Mouse (Mus musculus) B cell, adult 2 months (primary cell): ENCODE data around the gene Ptk6.
A peak's percentile ranks its signal among the peaks of the same experiment; 100 is the strongest.

ENCODE experiments used
- DNase-seq, 2 experiments: peaks; one replicate each; pipeline ENCODE4 v3.0.0; 2022

The Ptk6 gene

DNA sequence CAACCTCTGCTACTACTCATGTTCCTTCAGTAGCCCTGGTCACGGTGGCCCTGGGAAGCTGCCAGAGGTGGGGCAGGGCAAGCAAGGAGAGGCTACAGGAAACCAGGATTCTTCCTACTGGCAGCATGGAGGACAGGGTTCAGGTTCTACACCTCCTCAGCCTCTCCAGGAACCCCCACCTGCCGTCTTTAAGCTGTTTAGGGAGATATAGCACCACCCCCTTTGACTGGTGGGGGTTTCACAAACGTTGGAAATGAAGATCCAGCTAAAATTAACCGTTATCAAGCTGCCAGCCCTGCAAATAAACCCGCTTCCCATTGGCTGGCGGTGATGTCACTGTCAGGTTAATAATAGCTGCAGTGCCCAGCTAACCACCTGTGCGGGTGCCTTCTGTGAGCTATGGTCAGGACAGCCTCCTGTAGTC is 43.5 kb downstream of the Ptk6 start:
- no peak for DNase-seq

DNA sequence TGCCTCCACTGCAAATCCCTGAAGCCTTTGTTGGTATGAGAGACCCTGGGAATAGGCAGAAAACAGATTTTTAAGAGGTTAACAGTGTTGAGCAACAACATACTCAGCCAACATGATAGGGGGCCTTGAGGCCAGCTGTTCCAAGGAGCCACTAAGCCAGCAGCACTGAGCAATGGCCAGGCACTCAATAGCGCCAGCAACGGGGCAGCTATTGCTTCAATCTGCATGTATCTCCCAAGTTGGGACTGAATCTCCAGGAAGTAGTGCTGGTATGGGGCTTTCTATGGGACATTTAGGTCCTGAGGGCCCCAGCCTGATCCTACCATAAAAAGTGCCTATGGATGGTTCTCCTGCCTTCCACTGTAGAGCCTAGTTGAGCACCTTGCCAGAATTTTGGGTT is 44.1 kb downstream of the Ptk6 start:
- DNase-seq: no peak

DNA sequence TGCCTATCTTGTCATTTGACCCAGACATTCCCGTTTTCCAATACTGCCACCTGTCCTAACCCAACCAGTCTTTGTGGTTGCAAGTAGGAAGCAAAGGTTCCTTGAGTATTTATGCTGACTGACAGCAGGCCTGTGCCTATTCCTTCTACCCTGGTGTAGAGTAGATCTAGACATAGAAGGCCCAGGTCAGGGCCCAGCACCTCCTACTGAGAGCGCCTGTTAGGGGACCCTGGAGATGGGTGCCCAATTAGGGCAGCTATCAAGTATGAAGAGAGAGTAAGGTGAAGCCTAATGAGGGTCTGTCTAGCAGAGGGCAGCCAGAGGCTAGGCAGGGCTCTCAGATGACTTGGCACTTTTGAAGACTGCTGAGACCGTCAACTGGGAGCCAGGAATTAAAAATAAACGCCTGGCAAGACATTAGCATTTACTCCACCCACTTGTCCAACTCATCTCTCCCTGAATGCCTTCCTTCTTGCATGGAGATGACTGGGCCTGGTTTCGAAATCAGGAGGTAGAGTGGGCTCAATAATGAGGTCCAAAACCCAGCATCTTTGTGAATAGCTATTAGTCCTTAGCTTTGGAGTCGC is 44.8 kb downstream of the Ptk6 start:
- no peak for DNase-seq

DNA sequence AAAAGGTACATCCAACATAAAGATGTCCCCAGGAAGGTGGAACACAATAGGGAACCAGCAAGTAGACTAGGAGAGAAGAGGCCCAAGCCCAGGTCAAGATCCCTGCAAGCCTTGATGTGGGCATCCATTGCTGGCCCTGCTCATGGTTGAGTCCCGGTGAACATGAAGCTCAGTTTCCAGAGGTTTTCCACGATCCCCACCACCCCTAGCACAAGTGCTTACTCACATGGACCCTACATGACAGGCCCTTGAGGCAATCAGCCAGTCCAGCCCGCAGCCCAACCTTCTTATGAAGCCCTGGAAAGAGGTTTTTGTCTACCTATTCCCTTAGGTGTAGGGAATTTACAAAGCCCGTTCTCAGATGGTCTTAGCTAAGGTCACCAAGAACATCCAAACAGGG is 45.4 kb downstream of the Ptk6 start:
- DNase-seq: no peak

DNA sequence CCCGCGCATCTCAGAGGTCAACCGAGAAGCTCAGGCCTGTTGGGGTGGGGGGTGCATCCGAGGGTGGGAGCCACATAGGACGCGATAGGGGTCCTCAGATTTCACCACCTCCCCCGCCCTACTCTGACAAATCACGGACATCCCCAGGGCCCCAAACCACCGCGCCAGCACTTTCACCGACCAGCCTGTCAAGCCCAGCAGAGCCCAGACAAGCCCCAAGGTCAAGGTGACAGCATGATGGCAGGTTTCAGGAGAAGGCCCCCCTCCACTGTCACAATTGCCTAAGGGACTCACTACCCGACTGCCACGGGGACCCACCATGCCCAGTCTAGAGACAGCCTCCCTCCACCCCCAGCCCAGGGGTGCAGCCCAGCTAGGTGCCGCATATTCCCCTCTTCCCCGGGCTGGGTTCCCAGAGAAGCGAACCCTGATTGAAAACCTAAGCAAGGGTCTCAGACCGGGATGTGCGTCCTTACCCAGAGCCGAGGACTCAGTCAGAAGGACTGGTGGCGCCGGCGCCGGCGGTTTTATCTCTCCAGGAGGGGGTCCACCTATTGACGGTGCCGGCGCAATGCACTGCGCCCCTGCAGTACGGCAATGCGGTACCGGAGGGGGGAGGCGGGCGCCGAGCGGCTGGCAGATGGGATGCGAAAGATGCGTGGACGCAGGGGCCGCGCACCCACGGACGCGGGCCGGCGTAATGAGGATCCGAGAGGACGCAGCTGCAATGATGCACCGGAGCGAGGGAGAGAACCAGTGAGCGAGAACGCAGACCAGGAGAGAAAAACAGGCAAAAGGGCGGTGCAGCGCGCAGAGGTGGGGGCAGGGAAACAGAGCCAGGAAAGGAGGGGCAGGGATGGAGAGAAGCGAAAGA is 46.1 kb downstream of the Ptk6 start, which contains the start of gene Eef1a2:
Eef1a2 (minus strand) TSS at position 767 of the 874 bp plus-strand sequence.
- no peak for DNase-seq

DNA sequence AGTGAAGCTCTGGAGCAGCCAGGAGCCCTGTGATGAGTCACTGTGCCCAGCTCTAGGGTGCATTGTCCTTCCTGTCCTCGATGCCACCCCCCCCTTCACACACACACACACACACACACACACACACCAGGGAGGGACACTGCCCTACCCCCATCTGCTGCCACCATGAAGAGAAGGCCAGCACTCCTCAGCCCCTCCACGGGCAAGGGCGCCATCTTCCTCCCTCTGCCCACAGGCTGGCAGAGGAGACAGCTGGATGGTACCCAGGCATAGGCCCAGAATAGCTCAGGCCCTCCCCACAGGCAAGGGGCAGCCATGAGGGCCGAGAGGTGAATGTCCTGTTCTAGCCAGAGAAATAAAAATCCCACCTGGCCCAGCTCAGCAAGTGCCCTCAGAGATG is 46.8 kb downstream of the Ptk6 start:
- no peak for DNase-seq

DNA sequence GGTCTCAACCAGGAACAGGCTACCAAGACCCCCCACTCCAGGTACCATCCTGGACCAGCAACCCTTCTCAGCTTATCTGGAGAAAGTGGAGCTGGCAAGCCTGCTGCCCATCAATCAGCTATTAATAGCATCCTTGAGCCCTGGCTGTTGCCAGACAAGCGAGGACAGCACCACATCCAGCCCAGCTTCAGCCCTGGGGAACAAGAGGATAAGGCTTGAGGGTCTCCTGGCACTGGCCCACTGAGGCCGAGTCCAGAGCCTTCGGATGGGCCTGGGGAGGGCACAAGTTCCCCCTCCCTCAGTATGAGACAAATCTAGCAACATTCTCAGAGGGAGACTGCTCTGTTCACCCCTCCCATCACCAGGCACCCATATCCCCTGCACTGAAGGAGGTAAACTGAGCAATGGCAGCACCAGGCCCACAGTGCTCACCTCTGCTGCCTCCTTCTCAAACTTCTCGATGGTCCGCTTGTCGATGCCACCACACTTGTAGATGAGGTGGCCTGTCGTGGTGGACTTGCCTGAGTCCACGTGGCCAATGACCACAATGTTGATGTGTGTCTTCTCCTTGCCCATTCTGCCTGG is 47.7 kb downstream of the Ptk6 start:
- no peak for DNase-seq

DNA sequence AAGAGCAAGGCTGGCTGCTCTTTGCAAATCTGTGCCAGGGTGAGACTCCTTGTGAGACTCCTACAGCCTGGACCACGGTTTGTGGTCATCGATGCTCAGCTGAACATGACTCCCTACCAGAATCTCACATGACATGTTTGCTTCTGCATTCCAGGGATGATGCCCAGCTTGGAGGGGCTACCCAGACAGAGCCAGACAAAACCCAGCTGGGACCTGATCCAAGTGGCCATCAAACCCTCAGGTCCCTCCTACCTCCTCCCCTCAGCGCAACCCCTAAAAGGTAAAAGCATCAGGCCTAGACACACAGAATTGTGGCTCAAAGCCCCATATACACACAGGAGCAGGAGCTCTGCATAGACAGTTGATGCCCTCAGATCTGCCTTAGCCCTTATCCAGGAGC is 48.2 kb downstream of the Ptk6 start:
- no peak for DNase-seq

DNA sequence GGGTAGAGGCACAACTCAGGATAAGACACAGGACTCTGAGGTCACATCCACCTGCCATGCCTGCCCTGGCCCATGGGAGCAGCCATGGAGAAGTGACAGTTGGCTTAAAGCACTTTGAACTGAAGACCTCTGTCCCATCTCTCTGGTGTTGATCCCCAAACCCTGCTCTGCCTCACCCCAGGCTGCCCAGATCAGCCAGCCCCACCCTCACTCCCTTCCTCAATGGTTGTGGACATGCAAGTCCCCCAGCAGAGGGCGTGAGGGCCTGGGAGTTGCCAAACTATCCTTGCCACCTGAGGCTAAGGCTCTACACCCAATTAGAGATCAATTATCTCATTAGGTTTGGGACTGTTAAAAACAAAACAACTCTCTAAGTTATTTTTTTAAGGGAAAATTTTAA is 48.8 kb downstream of the Ptk6 start:
- DNase-seq: peak; percentile 56 to 59

DNA sequence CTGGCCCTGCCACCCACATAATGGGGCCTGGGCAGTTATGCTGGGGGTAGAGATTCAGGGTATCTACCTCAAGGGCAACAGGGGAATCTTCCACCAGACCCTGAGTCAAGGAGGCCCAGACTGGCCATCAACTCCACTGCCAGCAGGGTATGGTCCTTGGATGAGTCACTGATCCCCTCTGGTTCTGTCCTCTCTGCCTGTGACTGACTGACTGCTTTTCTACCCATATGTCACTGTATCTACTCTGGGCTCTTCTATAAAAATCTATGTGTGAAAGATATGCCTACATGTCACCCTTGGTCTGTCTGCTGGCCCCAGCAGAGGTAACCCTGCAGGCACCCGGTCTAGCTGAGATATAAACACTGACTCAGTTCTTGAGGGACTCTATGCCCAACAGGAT is 49.5 kb downstream of the Ptk6 start:
- no peak for DNase-seq

DNA sequence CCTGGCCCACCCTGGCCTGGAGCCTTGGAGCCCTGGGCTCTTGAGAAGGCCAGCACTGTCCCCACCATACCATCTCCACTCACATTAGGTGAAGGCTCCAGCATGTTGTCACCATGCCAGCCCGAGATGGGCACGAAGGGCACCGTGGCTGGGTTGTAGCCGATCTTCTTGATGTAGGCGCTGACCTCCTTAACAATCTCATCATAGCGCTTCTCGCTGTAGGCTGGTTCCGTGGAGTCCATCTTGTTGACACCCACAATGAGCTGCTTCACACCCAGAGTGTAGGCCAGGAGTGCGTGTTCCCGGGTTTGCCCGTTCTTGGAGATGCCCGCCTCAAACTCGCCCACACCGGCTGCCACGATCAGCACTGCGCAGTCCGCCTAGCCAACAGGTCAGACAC is 49.9 kb downstream of the Ptk6 start:
- no peak for DNase-seq

DNA sequence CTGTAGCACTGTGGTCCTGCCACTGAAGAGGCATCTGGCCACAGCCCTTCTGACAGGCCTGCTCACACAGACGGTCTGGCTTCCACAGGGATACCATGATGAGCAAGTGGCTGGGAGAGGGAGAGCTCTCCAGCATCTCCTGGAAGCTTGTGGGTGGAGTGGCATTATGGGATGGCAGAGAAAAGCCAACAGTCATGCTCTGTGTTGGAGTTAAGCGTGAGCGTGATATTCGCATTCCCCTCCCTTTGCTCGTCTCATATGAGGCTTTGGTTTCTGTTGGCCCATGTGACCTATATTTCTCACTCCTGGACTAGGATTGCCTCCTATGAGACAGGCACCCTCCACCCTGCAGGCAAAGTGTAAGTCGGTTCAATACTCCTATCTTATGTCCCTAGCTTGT is 52.3 kb downstream of the Ptk6 start:
- no peak for DNase-seq

DNA sequence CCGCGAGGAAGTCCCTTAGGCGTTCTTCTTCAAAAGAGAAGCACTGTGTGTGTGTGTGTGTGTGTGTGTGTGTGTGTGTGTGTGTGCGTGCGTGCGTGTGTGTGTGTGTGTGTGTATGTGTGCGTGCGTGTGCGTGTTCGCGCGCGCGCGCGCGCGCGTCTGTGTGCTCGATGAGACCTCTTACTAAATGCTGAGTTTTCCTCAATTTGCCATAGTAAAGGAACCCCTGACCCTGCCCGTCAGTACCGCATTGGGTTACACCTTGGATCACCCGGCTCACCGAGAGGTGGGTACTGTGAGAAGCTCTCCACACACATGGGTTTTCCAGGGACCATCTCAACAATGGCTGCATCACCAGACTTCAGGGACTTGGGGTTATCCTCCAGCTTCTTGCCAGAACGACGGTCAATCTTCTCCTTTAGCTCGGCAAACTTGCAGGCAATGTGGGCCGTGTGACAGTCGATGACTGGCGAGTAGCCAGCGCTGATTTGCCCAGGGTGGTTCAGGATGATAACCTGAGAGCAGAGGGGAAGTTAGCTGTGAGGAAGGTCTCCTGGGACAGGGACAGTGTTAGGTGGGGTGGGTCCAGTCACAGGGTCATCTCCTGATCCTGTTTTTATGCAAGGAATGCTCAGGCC is 54.2 kb downstream of the Ptk6 start:
- DNase-seq: no peak

DNA sequence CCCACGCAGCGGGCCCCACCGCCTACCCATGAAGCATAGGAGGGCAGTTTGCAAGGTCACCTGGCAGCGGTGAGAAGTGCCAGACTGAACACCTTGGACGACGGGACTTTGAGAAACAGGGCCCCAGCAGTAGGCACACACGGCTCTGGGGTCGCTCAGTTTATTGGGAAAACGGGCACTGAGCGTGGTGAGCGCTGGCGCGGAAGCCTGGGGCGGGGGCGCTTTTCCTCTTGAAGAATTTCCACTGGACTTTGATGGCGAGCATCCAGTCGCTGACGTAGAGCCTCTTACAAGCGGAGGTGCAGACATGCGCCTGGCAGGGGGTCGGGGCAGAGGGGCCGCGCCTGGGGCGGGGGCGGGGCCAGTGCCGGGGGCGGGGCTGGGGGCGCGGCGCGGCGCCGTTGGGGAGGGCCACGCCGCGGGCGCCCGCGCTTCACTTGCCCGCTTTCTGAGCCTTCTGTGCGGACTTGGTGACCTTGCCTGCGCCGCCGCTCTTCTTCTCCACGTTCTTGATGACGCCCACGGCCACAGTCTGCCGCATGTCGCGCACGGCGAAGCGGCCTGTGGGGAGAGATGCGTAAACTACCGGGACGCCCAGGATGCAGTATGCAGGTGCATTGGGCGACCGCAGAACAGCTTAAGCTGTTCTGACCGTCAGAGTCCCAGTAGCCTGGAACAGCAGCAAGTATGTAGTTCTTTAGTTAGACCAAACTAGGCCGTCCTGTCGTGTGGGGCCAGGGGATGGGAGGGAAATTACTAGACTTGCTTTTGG is 54.9 kb downstream of the Ptk6 start:
- DNase-seq: peak; percentile 7 to 17

DNA sequence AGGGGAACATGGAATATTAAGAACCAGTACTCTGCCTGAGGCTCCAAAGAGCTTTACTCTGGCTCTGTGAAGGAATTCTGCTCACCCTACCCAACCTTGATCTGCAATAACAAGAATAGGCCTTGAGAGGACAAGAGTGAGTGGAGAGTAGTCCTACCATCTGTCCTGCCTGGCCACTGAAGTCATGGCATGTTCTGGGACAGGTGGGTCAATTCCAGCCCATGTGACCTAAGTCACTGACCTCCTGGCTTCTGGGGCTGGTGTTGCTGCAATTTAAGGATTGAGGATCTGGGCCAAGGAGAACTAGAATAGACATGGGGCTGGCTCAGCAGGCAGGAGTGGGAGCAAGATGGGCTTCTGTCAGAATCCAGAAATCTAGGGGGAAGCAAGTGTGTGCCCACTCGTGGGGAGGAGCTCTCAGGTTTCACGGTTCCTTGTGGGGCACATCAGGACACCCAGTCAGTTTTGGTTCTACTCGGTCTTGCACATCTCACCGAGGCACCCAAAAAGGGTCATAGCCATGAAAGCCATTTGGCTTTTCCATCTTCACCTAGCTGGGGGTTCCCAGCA is 55.5 kb downstream of the Ptk6 start:
- DNase-seq: no peak

DNA sequence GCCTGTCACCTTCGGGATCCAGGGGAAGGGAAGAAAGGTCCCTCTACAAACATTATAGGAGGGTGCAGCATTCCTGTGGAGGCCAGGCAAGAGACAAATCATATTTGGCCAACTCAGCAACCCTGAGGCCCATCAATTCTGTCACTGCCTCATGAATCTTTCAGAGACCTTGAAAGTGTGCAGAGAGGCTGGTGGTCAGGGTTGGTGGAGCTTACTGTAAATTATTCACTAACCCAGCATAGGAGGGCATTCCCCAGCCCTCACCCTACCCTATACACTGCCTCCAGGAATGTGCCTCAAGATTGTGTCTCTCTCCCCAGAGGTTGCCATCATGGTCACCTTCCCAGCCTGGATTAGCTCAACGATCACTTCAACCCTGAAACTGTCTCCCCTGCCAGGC is 57.9 kb downstream of the Ptk6 start:
- DNase-seq: no peak
